Mouse (Mus musculus) heart, postnatal 0 days (tissue): ENCODE data around the gene Nr2c2ap.

Source experiments
- CTCF ChIP-seq: IDR thresholded peaks from 2 replicates; pipeline ENCODE4 v1.5.1; 2016; ENCODE audit warnings: antibody characterized with exemption, control low read depth, low read depth
- EP300 ChIP-seq: IDR thresholded peaks from 2 replicates; pipeline ENCODE4 v1.6.1; 2016; ENCODE audit warnings: antibody characterized with exemption, low read depth

GRCm38 (mm10) chr8:70130066-70130465 is 1.1 kb upstream of the Nr2c2ap start:
- no peak for TF ChIP-seq CTCF
- no peak for TF ChIP-seq EP300
